Mouse (Mus musculus) megakaryocyte, embryonic 14.5 days (primary cell): ENCODE results near the gene 1600002K03Rik.

Source experiments
- FLI1 ChIP-seq: IDR thresholded peaks from 2 replicates; pipeline ENCODE4 v1.6.1; 2012; ENCODE audit warnings: low read length, inconsistent platforms, mixed read lengths
- GATA1 ChIP-seq: IDR thresholded peaks from 3 replicates; pipeline ENCODE4 v1.6.1; 2012; ENCODE audit warnings: mixed read lengths, low read length, inconsistent platforms, borderline replicate concordance

- no peak for TF ChIP-seq GATA1
- TF ChIP-seq FLI1: no peak
Observed at GRCm38 (mm10) chr10:80149291-80150225, 23.2 kb upstream of the 1600002K03Rik start.
